Mouse (Mus musculus): Measurements from ENCODE around the gene Itgb3. TPM values are rescaled to one million over a fixed set of nuclear protein-coding genes. Genes with fewer than 3 reads are reported as not detected.
A peak's percentile ranks its signal among the peaks of the same experiment; 100 is the strongest.

Gene Itgb3
- total RNA-seq (2014; fragmentation: Nextera tagmentation) (2.1 and 2.7 TPM in 2 replicates), total RNA-seq (2017) (15.6 and 19.2 TPM in 2 replicates), polyA plus RNA-seq (2012) (0.73 and 0.87 TPM in 2 replicates)

GRCm38 (mm10) chr11:104607491-104608245 is at the start of gene Itgb3:
TSS of gene Itgb3 (plus strand) at chr11:104608000.
- Histone ChIP-seq H3K27me3 (ENCODE audit: insufficient read depth, low read length) (peaks cover 55% of the 10 kb centered on the region), H3K4me3 (ENCODE audit: low read depth, low read length) (peak within 1 kb of the TSS; percentile 70), H3K4me1 (ENCODE audit: insufficient read depth, low read depth, low read length) (peaks cover 63% of the 10 kb centered on the region), H3K36me3 (replicated peaks) (no peaks in the 10 kb centered on the region), H3K9me3 (replicated peaks) (no peaks in the 10 kb centered on the region)
- TF ChIP-seq GATA1 (IDR thresholded peaks at IDR 0.05; ENCODE audit: borderline replicate concordance, low read length) (no peak), CTCF (IDR thresholded peaks at IDR 0.05; ENCODE audit: low read depth, low read length) (no peak), GATA2 (IDR thresholded peaks at IDR 0.05; ENCODE audit: borderline replicate concordance, low read depth, low read length) (no peak)
- no peak for ATAC-seq (ENCODE audit: extremely low read depth, insufficient number of reproducible peaks, low FRiP score, poor library complexity, severe bottlenecking)
- DNase-seq (ENCODE audit: low spot score): no peak

- peaks cover 30% of the 10 kb centered on the region for H3K27me3 ChIP-seq (ENCODE audit: insufficient read depth, low read length)
- H3K4me1 ChIP-seq (ENCODE audit: insufficient read depth, low read depth, low read length): peaks cover 14% of the 10 kb centered on the region
- ATAC-seq (ENCODE audit: extremely low read depth, insufficient number of reproducible peaks, low FRiP score, poor library complexity, severe bottlenecking) (no peak), DNase-seq (ENCODE audit: low spot score) (no peak)
- TF ChIP-seq CTCF (IDR thresholded peaks at IDR 0.05; ENCODE audit: low read depth, low read length) (no peak), POLR2AphosphoS5 (IDR thresholded peaks at IDR 0.05; ENCODE audit: insufficient replicate concordance, low read depth, low read length) (no peak), TAL1 (conservative IDR thresholded peaks at IDR 0.05; ENCODE audit: low read depth, low read length) (no peak), GATA2 (IDR thresholded peaks at IDR 0.05; ENCODE audit: borderline replicate concordance, low read depth, low read length) (no peak), GATA1 (IDR thresholded peaks at IDR 0.05; ENCODE audit: borderline replicate concordance, low read length) (no peak)
- no peaks in the 10 kb centered on the region for H3K9me3 ChIP-seq (replicated peaks)
- H3K4me3 ChIP-seq (ENCODE audit: low read depth, low read length): no peak overlapping the region
- no peaks in the 10 kb centered on the region for H3K36me3 ChIP-seq (replicated peaks)
These were observed 49.7 kb upstream of the Itgb3 start for GRCm38 (mm10) chr11:104558065-104558464.

GRCm38 (mm10) chr11:104558651-104559403 is 49.0 kb upstream of the Itgb3 start:
- Histone ChIP-seq H3K27me3 (ENCODE audit: insufficient read depth, low read length) (peaks cover 30% of the 10 kb centered on the region), H3K36me3 (replicated peaks) (no peaks in the 10 kb centered on the region), H3K4me3 (ENCODE audit: low read depth, low read length) (no peak overlapping the region), H3K4me1 (ENCODE audit: insufficient read depth, low read depth, low read length) (peaks cover 14% of the 10 kb centered on the region), H3K9me3 (replicated peaks) (no peaks in the 10 kb centered on the region)
- TF ChIP-seq CTCF (IDR thresholded peaks at IDR 0.05; ENCODE audit: low read depth, low read length) (no peak), GATA2 (IDR thresholded peaks at IDR 0.05; ENCODE audit: borderline replicate concordance, low read depth, low read length) (no peak), TAL1 (conservative IDR thresholded peaks at IDR 0.05; ENCODE audit: low read depth, low read length) (no peak), POLR2AphosphoS5 (IDR thresholded peaks at IDR 0.05; ENCODE audit: insufficient replicate concordance, low read depth, low read length) (no peak)
- no peak for DNase-seq (ENCODE audit: low spot score)
- ATAC-seq (ENCODE audit: extremely low read depth, insufficient number of reproducible peaks, low FRiP score, poor library complexity, severe bottlenecking): no peak

DNA sequence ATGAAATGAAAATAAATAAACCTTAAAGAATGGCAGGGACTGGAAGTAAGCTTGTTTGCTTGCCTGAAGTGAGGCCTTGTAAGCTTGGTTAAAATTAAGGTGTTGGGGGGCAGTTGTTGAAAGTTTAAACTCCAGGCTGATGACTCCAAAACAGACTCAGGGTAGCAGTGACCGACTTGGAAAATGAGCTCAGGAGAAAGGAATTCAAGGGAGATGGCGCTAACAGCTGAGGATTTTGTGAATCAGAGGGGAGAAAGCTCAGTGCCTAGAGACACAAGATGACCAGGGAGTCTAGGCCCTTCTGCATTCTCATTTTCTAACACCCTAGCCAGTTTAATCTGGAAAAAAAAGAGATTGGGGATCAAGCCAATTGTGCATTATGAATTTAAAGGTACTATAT is 46.8 kb upstream of the Itgb3 start:
- Histone ChIP-seq H3K4me3 (ENCODE audit: low read depth, low read length) (no peak overlapping the region), H3K36me3 (replicated peaks) (no peaks in the 10 kb centered on the region), H3K4me1 (ENCODE audit: insufficient read depth, low read depth, low read length) (peaks cover 11% of the 10 kb centered on the region), H3K9me3 (replicated peaks) (no peaks in the 10 kb centered on the region), H3K27me3 (ENCODE audit: insufficient read depth, low read length) (peaks cover 35% of the 10 kb centered on the region)
- TF ChIP-seq TAL1 (conservative IDR thresholded peaks at IDR 0.05; ENCODE audit: low read depth, low read length) (no peak), GATA2 (IDR thresholded peaks at IDR 0.05; ENCODE audit: borderline replicate concordance, low read depth, low read length) (no peak)
- no peak for DNase-seq (ENCODE audit: low spot score)
- no peak for ATAC-seq (ENCODE audit: extremely low read depth, insufficient number of reproducible peaks, low FRiP score, poor library complexity, severe bottlenecking)

DNA sequence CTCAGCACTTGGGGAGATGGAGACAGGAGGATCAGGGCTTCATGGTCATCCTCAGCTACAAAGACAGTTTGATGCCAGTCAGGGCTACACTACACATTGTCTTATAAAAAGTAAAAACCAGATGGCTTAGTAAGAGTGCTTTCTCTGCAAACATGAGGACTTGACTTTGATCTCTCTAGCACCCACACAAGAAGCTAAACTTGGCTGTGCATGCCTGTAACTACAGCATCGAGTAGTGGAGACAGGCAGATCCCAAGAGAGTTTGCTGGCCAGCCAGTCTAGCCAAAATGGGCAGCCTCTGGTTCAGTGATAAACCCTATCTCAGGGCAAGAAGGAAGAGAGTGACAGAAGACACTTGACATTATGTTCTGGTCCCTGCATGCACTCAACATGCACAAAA is 44.3 kb upstream of the Itgb3 start:
- TF ChIP-seq TAL1 (conservative IDR thresholded peaks at IDR 0.05; ENCODE audit: low read depth, low read length): no peak
- TF ChIP-seq GATA1 (IDR thresholded peaks at IDR 0.05; ENCODE audit: borderline replicate concordance, low read length): no peak
- no peak for TF ChIP-seq CTCF (IDR thresholded peaks at IDR 0.05; ENCODE audit: low read depth, low read length)
- no peak for TF ChIP-seq GATA2 (IDR thresholded peaks at IDR 0.05; ENCODE audit: borderline replicate concordance, low read depth, low read length)
- TF ChIP-seq POLR2AphosphoS5 (IDR thresholded peaks at IDR 0.05; ENCODE audit: insufficient replicate concordance, low read depth, low read length): no peak
- ATAC-seq (ENCODE audit: extremely low read depth, insufficient number of reproducible peaks, low FRiP score, poor library complexity, severe bottlenecking): no peak
- Histone ChIP-seq H3K4me3 (ENCODE audit: low read depth, low read length) (no peak overlapping the region), H3K36me3 (replicated peaks) (no peaks in the 10 kb centered on the region), H3K27me3 (ENCODE audit: insufficient read depth, low read length) (peaks cover 52% of the 10 kb centered on the region), H3K4me1 (ENCODE audit: insufficient read depth, low read depth, low read length) (no peaks in the 10 kb centered on the region), H3K9me3 (replicated peaks) (no peaks in the 10 kb centered on the region)
- DNase-seq (ENCODE audit: low spot score): no peak

- ATAC-seq (ENCODE audit: extremely low read depth, insufficient number of reproducible peaks, low FRiP score, poor library complexity, severe bottlenecking): no peak
- peaks cover 3% of the 10 kb centered on the region for H3K4me1 ChIP-seq (ENCODE audit: insufficient read depth, low read depth, low read length)
- peaks cover 55% of the 10 kb centered on the region for H3K27me3 ChIP-seq (ENCODE audit: insufficient read depth, low read length)
- TF ChIP-seq POLR2AphosphoS5 (IDR thresholded peaks at IDR 0.05; ENCODE audit: insufficient replicate concordance, low read depth, low read length): no peak
- no peak for TF ChIP-seq CTCF (IDR thresholded peaks at IDR 0.05; ENCODE audit: low read depth, low read length)
- no peak for TF ChIP-seq GATA2 (IDR thresholded peaks at IDR 0.05; ENCODE audit: borderline replicate concordance, low read depth, low read length)
- TF ChIP-seq TAL1 (conservative IDR thresholded peaks at IDR 0.05; ENCODE audit: low read depth, low read length): no peak
- TF ChIP-seq GATA1 (IDR thresholded peaks at IDR 0.05; ENCODE audit: borderline replicate concordance, low read length): no peak
- no peak overlapping the region for H3K4me3 ChIP-seq (ENCODE audit: low read depth, low read length)
- H3K36me3 ChIP-seq (replicated peaks): no peaks in the 10 kb centered on the region
- 0 out of 2 replicates have a peak, but pooled peaks cover 4% of the 10 kb centered on the region for H3K9me3 ChIP-seq (replicated peaks)
- DNase-seq (ENCODE audit: low spot score): no peak
These were observed 42.6 kb upstream of the Itgb3 start for GRCm38 (mm10) chr11:104565172-104565571.
